Mouse (Mus musculus) stomach, embryonic 14.5 days (tissue): ENCODE results near the gene Olfr1394. TPM values are rescaled to one million over a fixed set of nuclear protein-coding genes. Genes with fewer than 3 reads are reported as not detected.

ENCODE experiments used
- ATAC-seq: fragments of 200-750 bp; cut with Nextera tagmentation; 2 replicates; pipeline ENCODE4 v1.8.0; 2017; ENCODE audit warnings: low read depth, moderate TSS enrichment; ENCODE audit not compliant: insufficient number of reproducible peaks, insufficient read depth, low FRiP score
- H3K27ac ChIP-seq: fragments of 300-500 bp; sonication (generic); 2 replicates; pipeline ENCODE4 v1.5.1; 2014; ENCODE audit warnings: mild to moderate bottlenecking, low read length, moderate library complexity, mixed read lengths
- H3K27me3 ChIP-seq: fragments of 300-500 bp; sonication (generic); 2 replicates; pipeline ENCODE4 v1.6.1; 2014; ENCODE audit warnings: low read length, control low read depth, mixed read lengths; ENCODE audit not compliant: control insufficient read depth, insufficient read depth
- H3K36me3 ChIP-seq: fragments of 300-500 bp; sonication (generic); 2 replicates; pipeline ENCODE4 v1.6.1; 2014; ENCODE audit warnings: mild to moderate bottlenecking, control low read depth, low read length, moderate library complexity, mixed read lengths; ENCODE audit not compliant: control insufficient read depth, insufficient read depth
- H3K4me1 ChIP-seq: fragments of 300-500 bp; sonication (generic); 2 replicates; pipeline ENCODE4 v1.6.1; 2014; ENCODE audit warnings: low read length, control low read depth, mixed read lengths; ENCODE audit not compliant: control insufficient read depth, insufficient read depth
- H3K4me2 ChIP-seq: fragments of 300-500 bp; sonication (generic); replicated peaks from 2 replicates; pipeline ENCODE4 v1.6.1; 2014; ENCODE audit warnings: low read depth, low read length, control low read depth
- H3K4me3 ChIP-seq: fragments of 300-500 bp; sonication (generic); 2 replicates; pipeline ENCODE4 v1.5.1; 2014; ENCODE audit warnings: low read depth, low read length, control low read depth
- H3K9ac ChIP-seq: fragments of 300-500 bp; sonication (generic); replicated peaks from 2 replicates; pipeline ENCODE4 v1.6.1; 2014; ENCODE audit warnings: low read depth, mild to moderate bottlenecking, control low read depth, low read length, moderate library complexity, mixed read lengths
- H3K9me3 ChIP-seq: fragments of 300-500 bp; sonication (generic); 2 replicates; pipeline ENCODE4 v1.6.1; 2016; ENCODE audit warnings: low read depth, low read length, control low read depth; ENCODE audit not compliant: control insufficient read depth
- WGBS: fragments of 180-500 bp; shearing (Covaris S2); extraction: QIAGEN DNeasy Blood & Tissue Kit; methylation state at CpG from one replicate; pipeline ENCODE4 v1.1.7; 2014; 5-methylcytosine and 5-hydroxymethylcytosine counted together
- polyA plus RNA-seq: library from polyadenylated mRNA; unstranded; fragments of >200 nt; fragmentation: Nextera tagmentation; extraction: Ambion mirVana; gene quantifications from 2 replicates; pipeline ENCODE4 v1.2.1, GENCODE M21; 2014

Gene Olfr1394
- polyA plus RNA-seq, 1 experiment from 2014 or later = not detected

DNA sequence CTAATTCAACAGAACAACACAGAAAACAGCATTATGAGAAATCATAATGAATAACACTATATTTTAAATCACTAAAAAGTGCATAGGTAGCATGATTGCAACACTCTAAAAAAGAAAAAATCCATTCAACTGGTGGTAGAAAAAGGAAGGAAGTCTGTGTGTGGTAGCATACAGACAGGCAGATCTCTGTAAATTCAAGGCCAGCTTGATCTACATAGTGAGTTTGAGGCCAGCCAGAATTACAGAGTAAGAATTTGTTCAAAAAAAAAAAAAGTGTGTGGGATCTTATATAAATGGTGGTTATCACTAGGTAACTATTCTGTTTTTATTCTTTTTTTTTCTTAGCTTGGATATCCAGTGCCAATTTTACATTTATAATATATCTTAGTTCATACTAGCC lies 47.0 kb downstream of the Olfr1394 start:
- Histone ChIP-seq H3K27me3 (no peaks in the 10 kb centered on the region), H3K9ac (no peak overlapping the region), H3K4me2 (no peak overlapping the region), H3K9me3 (no peaks in the 10 kb centered on the region), H3K36me3 (peaks cover under 1% of the 10 kb centered on the region; the same call in 1 of the 2 replicates), H3K27ac (no peak overlapping the region), H3K4me3 (no peak overlapping the region), H3K4me1 (peaks cover 6% of the 10 kb centered on the region; the same call in 1 of the 2 replicates)
- ATAC-seq = no peak

DNA sequence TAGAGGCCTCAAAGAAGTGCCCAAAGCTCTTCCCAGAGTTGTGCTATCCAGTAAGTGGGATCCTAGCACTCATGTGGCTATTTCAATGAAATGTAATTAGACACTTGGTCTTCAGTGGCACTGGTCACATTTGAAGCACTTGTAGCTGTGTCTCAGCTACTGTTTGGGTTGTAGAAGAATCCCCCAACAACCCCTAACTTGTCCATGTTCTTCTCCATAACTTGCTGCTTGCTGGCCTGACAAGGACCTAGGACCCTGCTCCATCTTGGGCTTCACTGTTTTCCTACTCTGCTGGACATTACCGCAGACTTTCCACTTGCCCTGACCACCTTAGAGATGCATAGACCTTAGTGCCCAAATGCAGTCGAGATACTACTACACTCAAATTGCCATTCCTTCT lies 47.9 kb downstream of the Olfr1394 start:
- Histone ChIP-seq H3K9me3 (no peaks in the 10 kb centered on the region), H3K36me3 (peaks cover 9% of the 10 kb centered on the region; the same call in 1 of the 2 replicates), H3K27ac (peak overlapping the region; percentile 99; the same call in 1 of the 2 replicates), H3K4me1 (peaks cover 6% of the 10 kb centered on the region; the same call in 1 of the 2 replicates), H3K4me3 (peak overlapping the region; percentile 89), H3K27me3 (no peaks in the 10 kb centered on the region), H3K4me2 (peak overlapping the region; percentile 86), H3K9ac (no peak overlapping the region; the same call in 1 of the 2 replicates)
- no peak for ATAC-seq
- WGBS = 54% methylated on average over 2 of the region's 2 CpGs

DNA sequence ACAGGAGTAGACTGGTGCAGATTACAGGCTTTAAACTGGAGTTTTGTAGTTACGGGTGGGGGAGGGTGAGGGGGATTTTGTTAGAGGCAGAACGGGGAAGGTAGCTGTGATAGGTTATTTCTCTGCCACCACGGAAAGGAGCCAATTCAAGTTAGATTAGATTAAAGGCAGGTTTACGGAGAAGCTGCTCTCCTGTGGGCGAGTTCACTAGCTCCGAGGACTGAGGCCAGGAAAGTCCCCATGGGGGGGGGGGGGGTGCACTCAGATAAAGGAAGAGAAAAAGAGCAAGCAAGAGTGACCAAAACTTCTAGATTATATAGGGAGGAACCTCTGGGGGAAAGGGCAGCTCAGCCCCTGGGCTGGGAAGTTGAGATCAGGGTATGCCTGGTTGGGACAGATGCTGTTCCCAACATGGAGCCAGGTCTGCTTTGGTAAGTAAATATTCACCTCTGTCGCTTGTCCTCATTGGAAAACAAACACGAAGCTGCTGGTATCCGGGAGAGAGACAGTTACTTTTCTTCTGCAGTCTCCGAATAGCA lies 48.4 kb downstream of the Olfr1394 start:
- Histone ChIP-seq H3K4me3 (peak overlapping the region; percentile 89), H3K36me3 (peaks cover 9% of the 10 kb centered on the region; the same call in 1 of the 2 replicates), H3K4me2 (peak overlapping the region; percentile 86), H3K4me1 (peaks cover 6% of the 10 kb centered on the region; the same call in 1 of the 2 replicates), H3K27ac (peak overlapping the region; percentile 99), H3K27me3 (no peaks in the 10 kb centered on the region), H3K9ac (peak overlapping the region; percentile 98), H3K9me3 (no peaks in the 10 kb centered on the region)
- WGBS = 2% methylated on average over 10 of the region's 10 CpGs
- ATAC-seq = peak; percentile 35

DNA sequence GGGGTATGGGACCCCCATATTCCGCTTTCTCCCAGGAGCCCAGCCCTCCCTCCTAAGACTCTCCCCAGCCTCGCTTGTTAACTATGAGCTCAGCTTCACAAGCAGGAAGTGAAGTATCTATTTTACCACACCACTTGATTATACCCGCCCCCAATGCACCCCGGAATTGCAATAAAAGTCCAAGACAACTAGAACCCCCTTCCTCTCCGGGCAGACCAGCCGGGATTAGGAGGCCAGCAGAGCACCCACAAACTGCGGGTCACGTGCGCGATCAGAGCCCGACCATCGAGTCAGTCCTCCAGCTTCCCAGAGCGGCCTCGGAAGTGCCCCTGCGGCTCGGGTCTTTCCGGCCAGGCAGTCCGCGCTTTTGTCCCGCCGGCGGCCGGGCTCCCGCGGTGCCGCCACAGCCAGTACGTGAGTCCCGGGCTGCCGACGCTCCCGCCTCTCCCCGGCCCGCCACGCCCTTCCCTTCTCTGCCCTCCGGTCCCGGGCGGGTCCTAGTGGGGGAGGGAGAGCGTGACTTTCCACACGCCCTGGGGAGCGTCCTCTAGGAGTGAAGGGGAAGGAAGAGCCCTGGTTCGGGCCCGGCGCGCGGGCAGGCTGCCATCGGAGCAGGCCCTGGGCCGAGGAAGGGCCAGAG lies 49.1 kb downstream of the Olfr1394 start, which contains the start of gene Zfp62:
Zfp62 (plus strand) TSS at position 164 of the 640 bp plus-strand sequence.
- peak within 1 kb of the TSS; percentile 86 for H3K4me2 ChIP-seq
- H3K27ac ChIP-seq = peak within 1 kb of the TSS; percentile 99
- under 1% methylated on average over 44 of the region's 47 CpGs for WGBS
- peak; percentile 91 for ATAC-seq
- peak within 1 kb of the TSS; percentile 89 for H3K4me3 ChIP-seq
- H3K4me1 ChIP-seq = peaks cover 6% of the 10 kb centered on the region; the same call in 1 of the 2 replicates
- H3K27me3 ChIP-seq = no peaks in the 10 kb centered on the region
- H3K9ac ChIP-seq = peak within 1 kb of the TSS; percentile 98
- no peaks in the 10 kb centered on the region for H3K9me3 ChIP-seq
- peaks cover 9% of the 10 kb centered on the region; the same call in 1 of the 2 replicates for H3K36me3 ChIP-seq

DNA sequence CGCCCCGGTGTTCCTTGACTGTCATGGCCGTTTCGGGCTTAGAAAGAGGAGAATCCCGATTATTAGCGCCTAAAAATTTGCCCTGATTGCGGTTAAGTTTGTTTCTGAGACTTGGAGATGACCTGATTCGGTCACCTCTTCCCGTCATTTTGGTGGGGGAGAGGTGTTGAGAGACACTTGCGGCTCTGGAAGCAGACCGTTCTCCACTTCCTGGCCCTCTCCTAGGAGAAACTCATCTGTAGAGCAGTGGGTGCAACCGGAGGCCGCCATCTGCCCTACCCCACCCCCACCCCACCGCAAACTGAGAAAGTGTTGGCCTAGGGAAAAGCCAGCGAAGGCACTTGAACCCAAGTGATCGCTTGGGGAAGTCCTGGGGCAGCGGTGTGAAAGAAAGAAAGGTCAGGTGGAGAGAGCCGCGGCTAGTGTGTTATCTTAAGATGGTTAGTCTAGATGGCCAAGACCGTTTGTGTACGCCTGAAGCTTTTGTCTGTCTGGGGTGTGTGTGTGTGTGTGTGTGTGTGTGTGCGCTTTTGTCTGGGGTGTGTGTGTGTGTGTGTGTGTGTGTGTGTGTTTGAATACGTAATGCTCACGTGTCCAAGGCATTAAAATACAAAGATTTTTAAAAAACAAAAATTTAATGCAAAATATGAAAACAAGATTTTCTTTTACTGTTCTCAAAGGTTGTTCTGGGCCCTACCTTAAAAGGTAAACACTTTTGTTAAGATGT lies 49.8 kb downstream of the Olfr1394 start:
- Histone ChIP-seq H3K4me1 (peaks cover 6% of the 10 kb centered on the region; the same call in 1 of the 2 replicates), H3K9ac (peak overlapping the region; percentile 98), H3K9me3 (no peaks in the 10 kb centered on the region), H3K27ac (peak overlapping the region; percentile 99), H3K36me3 (peaks cover 9% of the 10 kb centered on the region; the same call in 1 of the 2 replicates), H3K27me3 (no peaks in the 10 kb centered on the region), H3K4me3 (peak overlapping the region; percentile 89), H3K4me2 (peak overlapping the region; percentile 86)
- ATAC-seq = peak; percentile 70
- 0% methylated on average over 24 of the region's 24 CpGs for WGBS

DNA sequence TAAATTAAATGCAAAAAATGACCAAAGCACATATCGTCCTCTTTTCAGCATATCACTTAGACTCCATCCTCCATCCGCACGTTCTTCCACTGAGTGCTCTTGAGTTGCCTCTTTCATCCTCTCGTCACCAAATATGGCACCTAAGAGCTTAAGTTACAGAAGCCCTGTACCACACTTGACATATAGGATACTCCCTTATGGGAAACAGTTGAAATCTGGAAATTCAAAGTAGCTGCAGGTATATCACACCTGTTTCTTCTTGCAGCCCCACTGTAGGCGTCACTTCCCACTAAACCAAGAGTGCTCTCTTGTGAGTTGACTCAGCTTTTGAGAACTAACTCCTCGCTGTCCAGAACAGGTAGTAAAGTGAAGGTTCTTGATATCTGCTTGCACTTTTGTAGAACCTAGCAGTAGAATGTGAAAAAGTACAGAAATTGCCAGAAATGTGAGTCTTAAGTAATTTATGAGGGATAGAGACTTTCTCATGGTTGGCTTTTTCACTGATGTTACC lies 51.0 kb downstream of the Olfr1394 start:
- H3K4me3 ChIP-seq = peak overlapping the region; percentile 89
- no peaks in the 10 kb centered on the region for H3K9me3 ChIP-seq
- WGBS = 79% methylated on average over 6 of the region's 6 CpGs
- H3K36me3 ChIP-seq = peaks cover 9% of the 10 kb centered on the region; the same call in 1 of the 2 replicates
- peak overlapping the region; percentile 86 for H3K4me2 ChIP-seq
- no peak overlapping the region for H3K9ac ChIP-seq
- peaks cover 6% of the 10 kb centered on the region; the same call in 1 of the 2 replicates for H3K4me1 ChIP-seq
- H3K27me3 ChIP-seq = no peaks in the 10 kb centered on the region
- no peak for ATAC-seq
- H3K27ac ChIP-seq = no peak overlapping the region

DNA sequence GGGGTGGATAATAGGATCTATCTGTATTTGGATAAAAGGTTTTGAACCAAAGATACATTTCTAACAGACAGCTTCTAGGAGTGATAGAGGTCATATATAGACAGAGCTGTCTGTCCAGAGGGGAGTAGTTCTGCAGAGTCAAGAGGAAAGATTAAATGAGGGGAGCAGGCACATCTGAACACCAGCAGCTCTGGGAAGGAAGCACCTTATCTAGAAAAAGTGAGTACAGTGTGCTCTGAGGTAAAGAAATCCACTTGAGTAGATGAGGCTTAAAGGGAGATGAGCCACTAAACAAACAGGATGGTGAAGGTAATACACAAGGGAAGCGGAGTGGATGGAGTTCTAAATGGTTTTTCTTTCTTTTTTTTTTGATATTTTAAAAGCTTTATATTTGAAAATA lies 53.3 kb downstream of the Olfr1394 start:
- H3K9me3 ChIP-seq = no peaks in the 10 kb centered on the region
- H3K9ac ChIP-seq = no peak overlapping the region
- 96% methylated on average over 1 of the region's 1 CpGs for WGBS
- H3K4me1 ChIP-seq = peaks cover 6% of the 10 kb centered on the region; the same call in 1 of the 2 replicates
- no peaks in the 10 kb centered on the region for H3K27me3 ChIP-seq
- H3K4me3 ChIP-seq = no peak overlapping the region
- peaks cover 9% of the 10 kb centered on the region; the same call in 1 of the 2 replicates for H3K36me3 ChIP-seq
- H3K4me2 ChIP-seq = no peak overlapping the region
- no peak overlapping the region for H3K27ac ChIP-seq
- no peak for ATAC-seq
